Comparison of ENCODE assay signal across 14 mouse cellular contexts in genomic region chr19:10751607-10752006, GRCm38 (mm10). TPM values are rescaled to one million over a fixed set of nuclear protein-coding genes. Genes with fewer than 3 reads are reported as not detected.
"Had no signal": no experiment of that assay in that cellular context is flagged by ENCODE, and none has a peak within 500 bp of the region (broad histone marks: within the 10 kb centered on the region; RNA-seq: fewer than 3 reads in every experiment).

No protein-coding gene starts in this region.

- DNase-seq: kidney, adult 11 months; kidney, postnatal 10 days; left cerebral cortex, postnatal 4 days; lung, embryonic 14.5 days; lung, postnatal 10 days; right cerebral cortex, postnatal 4 days; spleen, adult 18-20 months had no signal

- H3K27ac ChIP-seq: liver, embryonic 15.5 days; macrophage; midbrain, embryonic 12.5 days; neural tube, embryonic 15.5 days had no signal

- H3K27me3 ChIP-seq: liver, embryonic 15.5 days; midbrain, embryonic 12.5 days; neural tube, embryonic 15.5 days had no signal

- H3K36me3 ChIP-seq: liver, embryonic 15.5 days; midbrain, embryonic 12.5 days; neural tube, embryonic 15.5 days had no signal

- H3K4me3 ChIP-seq: liver, embryonic 15.5 days; megakaryocyte, embryonic 14.5 days; midbrain, embryonic 12.5 days; neural tube, embryonic 15.5 days had no signal

- H3K4me1 ChIP-seq: liver, embryonic 15.5 days; megakaryocyte, embryonic 14.5 days; neural tube, embryonic 15.5 days had no signal

RNA-seq across cellular contexts. Expression of gene Cd5, which starts 12.8 kb away (rescaled TPM):
- total RNA-seq: left cerebral cortex, postnatal 4 days had no signal
- polyA plus RNA-seq: intestine, embryonic 14.5 days; liver, embryonic 11.5 days; liver, embryonic 15.5 days had no signal
